Mouse (Mus musculus) brain, embryonic 14.5 days (tissue): ENCODE data around the gene Spata48.

Experiments
- CTCF ChIP-seq: fragments of 200-500 bp; IDR thresholded peaks from 2 replicates; pipeline ENCODE4 v1.5.1; 2012; ENCODE audit warnings: inconsistent platforms, mild to moderate bottlenecking, moderate library complexity, borderline replicate concordance; ENCODE audit not compliant: insufficient read depth, insufficient read length; ENCODE audit errors: extremely low read depth
- POLR2A ChIP-seq: fragments of 200-500 bp; IDR thresholded peaks from 2 replicates; pipeline ENCODE4 v1.6.1; 2012; ENCODE audit warnings: mild to moderate bottlenecking, inconsistent platforms, borderline replicate concordance; ENCODE audit not compliant: poor library complexity, insufficient read depth, insufficient read length, severe bottlenecking; ENCODE audit errors: extremely low read depth

DNA sequence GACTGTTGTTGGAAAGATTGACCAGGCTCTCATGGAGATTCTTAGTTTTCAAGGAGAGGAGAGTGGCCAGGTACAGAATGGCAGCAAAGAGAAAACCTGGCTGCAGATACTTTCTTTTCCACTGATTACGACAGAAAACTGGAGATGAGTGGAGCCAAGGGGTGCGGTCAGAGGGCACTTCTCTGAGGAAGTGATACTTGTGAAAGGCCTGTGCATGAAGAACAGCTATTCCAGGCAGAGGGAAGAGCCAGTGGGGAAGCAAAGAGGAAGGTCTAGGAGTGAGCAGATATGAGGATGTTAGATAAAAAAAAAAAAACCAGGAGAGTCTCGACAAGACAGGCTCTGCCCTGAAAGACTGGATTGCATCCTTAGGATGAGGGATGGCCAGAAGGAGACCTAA is 96.8 kb downstream of the Spata48 start:
- TF ChIP-seq CTCF = no peak
- TF ChIP-seq POLR2A = no peak
